Mouse (Mus musculus): ENCODE results near the gene Cypt15. TPM values are rescaled to one million over a fixed set of nuclear protein-coding genes. Genes with fewer than 3 reads are reported as not detected.
"Not testable (repeated sequence)": the region's sequence is repeated elsewhere in the genome, so short reads cannot be mapped to it uniquely, and the experiment has no call there.

The Cypt15 gene
- not detected for total RNA-seq (2022)

- DNase-seq (ENCODE audit: low spot score) = not testable (repeated sequence)
Measured at GRCm38 (mm10) chrX:39345967-39346366, at the start of gene Cypt15. TSS of gene Cypt15 (plus strand) at chrX:39346267.

GRCm38 (mm10) chrX:39370932-39371331 lies 24.9 kb downstream of the Cypt15 start:
- no peak for DNase-seq (ENCODE audit: low spot score)

DNA sequence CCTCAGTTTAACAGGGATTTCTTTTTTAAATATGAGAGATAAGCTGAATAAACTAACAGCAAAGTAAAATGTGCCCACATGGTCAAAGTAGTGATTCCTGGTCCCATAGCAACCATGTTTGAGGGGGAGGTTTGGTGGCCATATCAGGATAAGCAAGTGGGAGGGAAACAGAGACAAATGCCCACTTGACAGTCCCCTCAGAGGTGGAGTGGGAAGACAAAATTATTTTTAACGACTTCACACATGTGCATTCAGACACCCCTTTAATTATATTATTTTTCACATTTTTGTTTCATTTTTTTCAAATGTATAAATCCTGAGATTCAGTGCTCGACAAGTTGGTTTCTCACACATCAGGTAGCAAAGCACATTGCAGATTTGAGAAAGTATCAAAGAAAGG lies 32.8 kb downstream of the Cypt15 start:
- DNase-seq (ENCODE audit: low spot score) = no peak

- DNase-seq (ENCODE audit: low spot score) = no peak
Measured at GRCm38 (mm10) chrX:39383806-39384205, 37.7 kb downstream of the Cypt15 start.
